Mouse (Mus musculus) left cerebral cortex, postnatal 25 days (tissue): ENCODE measurements around the gene Ccdc141. TPM values are rescaled to one million over a fixed set of nuclear protein-coding genes. Genes with fewer than 3 reads are reported as not detected.

Source experiments
- DNase-seq, 2 experiments: peaks; one replicate each; pipeline ENCODE4 v3.0.0; 2022; ENCODE audit warnings: low spot score in 2 of 2, mixed read lengths in 1 of 2
- intact Hi-C: fragments of 180-260 bp; cut with DNase I; formaldehyde crosslinking; loops from one replicate; pipeline ENCODE4 v1.15.1; 2025
- total RNA-seq, 2 experiments: library from RNA; stranded (reverse); gene quantifications; 2 replicates each; pipeline ENCODE4 v1.2.3; 2021

The Ccdc141 gene
- 10 to 100 TPM; 17.2 to 24.5 TPM for total RNA-seq

DNA sequence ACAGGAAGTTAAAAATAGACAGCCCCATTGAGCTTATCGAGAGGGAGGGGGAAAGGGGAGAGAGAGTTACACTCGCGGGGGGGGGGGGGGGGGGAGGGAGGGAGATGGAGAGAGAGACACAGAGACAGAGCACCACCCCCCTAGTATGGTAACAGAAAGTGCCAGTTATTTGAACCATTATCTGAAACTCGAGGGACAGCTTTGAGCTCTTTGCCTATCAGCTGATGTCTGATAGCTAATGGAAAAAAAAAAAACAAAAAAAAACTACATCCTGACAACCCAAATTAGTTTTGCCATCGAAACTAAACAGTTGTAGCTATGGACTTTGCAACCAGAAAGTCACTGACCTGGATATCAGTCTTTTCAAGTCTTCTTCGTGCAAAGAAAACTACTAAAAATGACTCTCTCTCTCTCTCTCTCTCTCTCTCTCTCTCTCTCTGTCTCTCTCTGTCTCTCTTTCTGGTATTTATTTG lies at the start of gene Ccdc141:
Gene Ccdc141 (minus strand): TSS at position 4 of the 473 bp plus-strand sequence.
- intact Hi-C loops, result no loop called here
- DNase-seq, result no peak

DNA sequence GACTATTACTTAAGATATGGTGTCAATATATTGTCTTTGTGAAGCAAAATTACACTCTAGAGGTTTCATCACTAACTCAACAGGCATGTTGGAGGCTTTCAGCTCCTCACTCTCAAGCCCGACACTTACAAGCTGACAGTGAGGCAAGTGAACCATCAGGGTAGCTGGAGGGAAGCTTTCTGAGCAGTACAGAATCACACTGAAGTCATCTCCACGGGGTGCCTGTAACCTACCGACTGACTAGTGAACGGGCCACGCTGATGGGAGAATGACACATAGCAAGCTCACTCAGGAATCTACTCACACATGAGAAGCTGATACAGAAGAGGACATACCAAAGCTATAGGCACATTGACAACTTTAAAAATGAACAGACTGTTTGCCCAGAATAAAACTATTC lies 42.4 kb upstream of the Ccdc141 start:
- no peak for DNase-seq
- intact Hi-C loops, result no loop called here

DNA sequence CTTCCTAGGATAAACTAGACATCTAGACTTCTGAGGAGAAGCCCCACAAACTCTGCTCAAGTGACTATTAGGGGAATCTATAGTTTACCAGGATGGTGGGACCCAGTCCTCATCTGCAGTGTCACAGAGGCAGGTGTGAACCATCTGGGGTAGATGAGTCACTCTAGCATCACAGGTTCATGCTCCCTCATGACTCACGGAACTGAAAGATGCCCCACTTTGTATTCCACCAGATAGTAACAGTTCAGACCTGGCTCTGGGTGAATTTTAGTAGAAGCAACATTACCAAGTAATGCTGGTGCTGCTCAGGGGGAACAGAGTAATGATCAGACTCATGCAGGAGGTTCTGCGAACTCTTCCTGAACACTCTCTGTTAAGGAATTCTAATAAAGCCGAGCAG lies 36.5 kb upstream of the Ccdc141 start:
- intact Hi-C loops, result loop anchor here (10.0 kb wide), 2 partner anchors 142 to 232 kb away; no protein-coding TSS in a partner anchor
- no peak for DNase-seq

DNA sequence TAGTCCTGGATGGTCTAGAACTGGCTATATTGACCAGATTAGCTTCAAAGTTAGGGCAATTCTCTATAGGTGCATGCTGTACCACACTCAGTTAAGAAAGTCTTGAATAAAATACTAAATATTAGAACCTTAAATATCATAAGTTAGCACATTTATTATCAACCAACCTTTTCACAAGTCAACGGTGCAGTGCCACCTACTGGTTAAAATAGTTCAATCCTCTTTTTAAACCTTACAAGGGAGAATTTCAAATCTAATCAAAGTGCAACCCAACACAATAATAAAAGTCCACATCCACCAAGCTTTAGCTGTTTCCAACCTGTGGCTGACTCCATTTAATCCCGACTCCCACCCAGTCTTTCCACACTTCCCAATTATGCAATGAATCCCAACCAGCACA lies 33.5 kb upstream of the Ccdc141 start:
- DNase-seq, result no peak
- intact Hi-C loops, result loop anchor here (10.0 kb wide), 2 partner anchors 139 to 229 kb away; no protein-coding TSS in a partner anchor

DNA sequence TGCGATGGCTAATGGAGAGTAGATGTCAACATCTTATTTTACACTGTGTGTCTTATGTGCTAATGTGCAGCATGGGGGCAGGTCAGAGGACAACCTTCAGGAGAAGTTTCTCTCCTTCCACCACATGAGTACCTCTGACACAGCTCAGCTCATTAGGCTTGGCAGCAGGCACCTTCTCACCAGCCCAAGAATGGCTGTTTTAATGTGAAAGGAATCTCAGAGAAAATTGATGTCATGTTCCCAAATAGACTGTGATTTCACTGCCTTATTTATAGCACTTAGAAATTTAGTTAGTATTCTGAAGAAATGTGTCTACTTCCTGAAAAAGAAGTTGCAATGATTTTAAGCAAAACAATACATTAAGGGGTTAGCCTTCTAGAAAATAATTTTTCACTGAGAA lies 31.5 kb upstream of the Ccdc141 start:
- intact Hi-C loops, result loop anchor here (10.0 kb wide), 2 partner anchors 137 to 227 kb away; no protein-coding TSS in a partner anchor
- peak in 1 of 2 experiments; percentile 68 for DNase-seq

DNA sequence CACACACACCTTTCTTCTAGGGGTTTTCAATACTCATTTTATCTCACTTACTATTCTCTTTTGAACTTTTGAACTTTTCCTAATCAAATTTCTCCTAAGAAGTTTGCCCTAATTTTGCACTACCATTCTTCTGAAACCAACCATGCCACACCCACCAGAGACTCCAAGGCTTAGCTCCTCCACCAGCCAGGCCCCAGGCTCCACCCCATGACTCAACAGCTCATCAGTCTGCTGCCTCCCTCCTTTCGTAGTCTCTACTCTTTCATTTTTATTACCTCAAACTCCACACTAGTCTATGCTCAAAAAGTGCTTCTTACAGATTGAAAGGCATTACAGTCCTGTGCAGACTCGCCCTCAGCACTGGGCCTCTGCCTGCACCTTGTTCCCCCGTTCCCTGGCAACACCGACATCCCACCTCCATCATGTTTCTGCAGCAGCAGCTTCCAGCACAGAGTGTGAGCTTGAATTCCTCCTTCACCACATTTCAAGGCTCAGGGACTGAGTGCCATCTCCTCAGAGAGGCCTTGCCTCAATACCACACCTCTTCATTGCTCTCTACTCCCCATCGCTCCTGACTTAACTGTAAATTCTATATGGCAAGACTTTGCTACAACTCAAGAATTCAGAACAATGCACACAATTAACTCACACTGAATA lies 30.6 kb upstream of the Ccdc141 start:
- peak in 1 of 2 experiments; percentile 37 for DNase-seq
- intact Hi-C loops, result loop anchor here (10.0 kb wide), 2 partner anchors 136 to 226 kb away; no protein-coding TSS in a partner anchor

DNA sequence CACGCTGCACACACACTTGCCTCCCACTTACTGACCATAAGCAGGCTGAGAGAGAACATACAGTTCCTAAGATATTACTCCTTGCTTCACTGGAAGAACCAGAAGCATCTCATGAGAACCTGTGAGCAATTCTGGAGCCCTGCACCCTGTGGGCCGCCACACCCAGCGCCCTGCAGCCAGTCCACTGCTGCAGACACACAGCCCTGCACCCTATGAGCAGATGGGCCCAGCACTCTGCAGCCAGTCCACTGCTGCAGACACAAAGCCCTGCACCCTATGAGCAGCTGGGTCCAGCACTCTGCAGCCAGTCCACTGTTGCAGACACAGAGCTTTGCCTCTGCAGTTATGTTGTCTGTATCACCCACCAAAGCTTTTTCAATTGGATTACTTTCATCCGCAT lies 29.9 kb upstream of the Ccdc141 start:
- DNase-seq, result no peak
- intact Hi-C loops, result loop anchor here (10.0 kb wide), 2 partner anchors 136 to 226 kb away; no protein-coding TSS in a partner anchor

DNA sequence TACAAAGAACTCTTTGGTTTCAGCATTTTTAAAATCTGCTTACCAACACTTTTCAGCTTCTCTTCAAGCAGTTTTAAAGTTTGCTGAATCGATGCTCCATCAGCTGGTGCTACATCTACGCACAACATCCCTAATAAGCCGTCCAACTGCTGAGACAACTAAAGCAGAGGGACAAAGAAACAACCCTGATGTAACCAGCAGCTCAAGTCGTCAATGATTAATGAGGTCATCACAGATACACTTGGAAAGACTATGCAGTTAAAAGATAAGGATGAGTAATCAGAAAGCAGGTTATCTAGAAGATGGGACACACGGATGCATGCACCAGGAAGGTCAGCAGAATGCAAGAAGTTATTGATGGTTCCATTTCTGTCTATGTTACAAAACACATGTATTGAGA lies 27.8 kb upstream of the Ccdc141 start:
- intact Hi-C loops, result no loop called here

DNA sequence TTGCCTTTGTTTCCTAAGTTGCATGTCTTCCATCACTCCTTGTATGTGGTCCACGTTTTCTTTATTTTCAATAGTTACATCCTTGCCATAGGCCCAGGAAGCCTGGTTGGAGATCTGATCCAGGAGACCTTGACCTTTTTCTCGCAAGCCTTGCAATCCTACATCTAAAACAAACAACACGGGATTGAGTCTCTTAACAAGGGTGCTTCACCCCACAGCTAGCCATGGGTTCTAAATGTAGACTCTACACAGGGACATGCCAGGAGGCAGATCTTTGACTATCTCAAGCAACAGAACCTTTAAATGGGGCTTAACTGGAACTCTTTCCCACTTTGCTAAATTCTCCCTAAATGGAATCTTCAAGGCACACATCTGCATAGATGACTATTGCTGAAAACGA lies 26.4 kb upstream of the Ccdc141 start:
- no peak for DNase-seq
- intact Hi-C loops, result no loop called here

More for the DNA sequence above, 27.8 kb upstream of the Ccdc141 start:
- DNase-seq, result no peak

DNA sequence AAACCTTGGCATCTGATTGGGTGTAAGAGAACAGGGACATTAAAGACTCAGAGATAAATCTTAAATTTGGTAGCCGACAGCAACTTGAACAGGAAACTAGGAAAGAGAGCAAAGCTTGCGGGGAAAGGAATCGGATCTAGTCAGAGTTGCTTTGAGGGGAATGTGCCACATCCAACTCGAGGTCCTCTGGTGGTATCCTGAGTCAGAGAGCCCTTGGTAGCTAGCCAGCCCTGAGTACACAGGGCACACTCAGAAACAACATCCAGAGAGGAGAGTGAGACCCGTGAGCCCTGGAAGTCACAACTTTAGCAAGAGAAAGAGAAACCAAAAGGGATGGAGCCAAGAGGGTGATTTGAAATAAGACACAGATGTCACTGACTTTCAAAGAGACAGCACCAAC lies 24.6 kb upstream of the Ccdc141 start:
- intact Hi-C loops, result no loop called here

DNA sequence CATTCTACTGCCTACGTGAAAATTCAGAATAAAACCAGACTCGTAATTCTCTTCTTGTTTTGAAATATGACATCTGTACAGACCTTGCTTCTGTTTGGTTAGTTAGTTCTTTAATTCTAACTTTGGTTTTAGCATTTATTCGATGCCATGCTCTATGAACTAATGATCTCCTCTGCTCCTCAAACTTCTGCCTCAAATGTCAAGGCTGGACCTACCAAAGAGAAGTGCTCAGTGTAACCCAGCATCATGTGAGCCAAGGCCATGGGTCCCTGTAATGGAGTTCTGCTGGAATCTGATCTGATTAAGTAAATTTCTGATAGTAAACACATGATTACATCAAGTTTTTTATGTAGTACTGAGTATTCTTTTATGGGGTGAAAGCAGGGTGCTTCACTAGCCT lies 21.4 kb upstream of the Ccdc141 start:
- intact Hi-C loops, result no loop called here

More for the DNA sequence above, 24.6 kb upstream of the Ccdc141 start:
- no peak for DNase-seq

DNA sequence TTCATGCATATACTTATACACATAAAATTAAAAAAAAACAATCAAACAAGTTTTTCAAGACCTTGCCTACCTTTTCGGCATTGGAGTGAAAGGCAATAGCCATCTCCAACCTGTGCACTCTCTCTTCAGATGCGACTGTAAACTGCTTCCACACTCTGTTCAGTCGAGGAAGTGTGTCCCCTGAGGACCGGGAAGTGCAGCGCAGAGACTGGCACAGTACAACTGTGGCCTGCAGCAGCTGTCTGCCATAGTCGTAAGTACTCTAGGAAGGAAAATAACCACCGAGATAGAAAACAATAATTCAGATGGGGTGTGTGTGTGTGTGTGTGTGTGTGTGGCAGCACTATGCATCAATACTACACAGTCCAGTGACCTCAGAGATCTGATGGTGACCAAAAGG lies 20.5 kb upstream of the Ccdc141 start:
- intact Hi-C loops, result no loop called here
- DNase-seq, result no peak

More for the DNA sequence above, 21.4 kb upstream of the Ccdc141 start:
- DNase-seq, result no peak

DNA sequence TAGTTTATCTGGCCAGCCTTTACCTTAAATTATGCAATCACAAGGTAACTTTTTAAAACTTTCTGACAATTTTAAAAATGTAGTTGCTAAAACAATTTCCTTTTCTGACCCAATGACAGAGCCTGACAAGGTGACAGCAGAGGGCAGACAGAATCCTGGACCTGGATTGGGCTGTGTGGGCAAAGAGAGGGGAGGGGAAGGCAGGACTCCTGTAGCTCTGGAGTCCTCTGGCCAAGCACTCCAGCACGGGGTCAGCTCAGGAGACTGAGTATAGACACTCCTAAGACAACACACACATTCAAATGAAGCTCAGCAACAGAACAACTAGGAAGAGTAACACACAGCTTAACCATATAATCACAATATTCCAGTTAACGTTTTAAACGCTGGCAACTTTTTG lies 19.9 kb upstream of the Ccdc141 start:
- intact Hi-C loops, result no loop called here
- DNase-seq, result no peak

DNA sequence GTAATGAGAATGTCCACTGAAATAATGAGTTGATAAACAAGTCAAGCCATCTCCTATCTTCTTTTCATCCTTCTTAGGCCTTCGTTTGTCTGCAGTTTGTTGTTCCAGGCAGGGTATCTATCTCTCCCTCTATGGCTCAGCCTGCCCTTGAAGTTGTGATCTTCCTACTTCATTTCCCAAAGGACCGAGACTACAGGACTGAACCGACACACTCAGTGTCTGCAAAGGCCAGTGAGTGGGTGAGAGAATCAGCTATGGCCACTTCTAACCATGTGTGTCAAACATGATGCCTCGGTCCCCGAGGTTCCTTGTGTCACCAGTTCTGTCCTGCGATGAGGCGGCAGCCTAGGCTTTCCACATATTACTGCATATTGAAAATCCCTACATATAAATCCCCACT lies 19.2 kb upstream of the Ccdc141 start:
- no peak for DNase-seq
- intact Hi-C loops, result no loop called here

DNA sequence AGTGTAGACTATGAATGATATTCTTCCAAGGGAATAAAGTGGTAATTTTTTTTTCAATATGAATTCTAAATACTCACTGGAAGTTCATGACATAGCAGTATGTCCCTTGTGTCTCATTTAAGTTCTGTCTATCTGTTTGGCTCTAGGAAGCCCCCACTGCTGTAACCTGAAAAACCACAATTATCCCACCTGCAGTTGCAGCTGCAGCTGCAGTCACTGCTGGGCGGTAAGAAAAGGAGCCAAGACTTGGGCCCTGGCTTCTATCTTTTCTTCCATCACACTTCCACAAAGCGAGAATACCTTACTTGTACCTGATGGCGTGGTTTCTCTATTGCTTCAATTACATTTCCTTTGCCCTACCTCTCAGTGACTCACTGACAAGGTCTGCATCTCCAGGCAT lies 17.1 kb upstream of the Ccdc141 start:
- no peak for DNase-seq
- intact Hi-C loops, result no loop called here

DNA sequence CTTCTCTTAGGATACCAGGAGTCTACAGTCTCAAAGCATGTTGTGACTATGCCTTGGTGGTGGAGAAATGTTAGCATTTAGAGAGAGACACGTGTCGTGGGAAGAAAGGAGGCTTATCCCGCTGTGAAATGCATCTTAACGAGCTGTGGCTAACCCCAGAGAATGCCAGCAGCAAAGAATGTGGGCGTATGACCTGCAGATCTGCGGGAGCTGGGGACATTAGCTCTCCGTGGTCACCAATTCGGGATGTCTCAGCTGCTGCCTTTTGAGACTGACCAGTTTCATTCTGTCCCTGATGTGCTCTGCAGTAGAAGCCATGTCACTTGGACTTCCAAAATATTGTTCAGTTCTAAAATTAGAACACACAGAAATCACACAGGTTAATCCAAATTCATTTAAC lies 16.5 kb upstream of the Ccdc141 start:
- intact Hi-C loops, result no loop called here

DNA sequence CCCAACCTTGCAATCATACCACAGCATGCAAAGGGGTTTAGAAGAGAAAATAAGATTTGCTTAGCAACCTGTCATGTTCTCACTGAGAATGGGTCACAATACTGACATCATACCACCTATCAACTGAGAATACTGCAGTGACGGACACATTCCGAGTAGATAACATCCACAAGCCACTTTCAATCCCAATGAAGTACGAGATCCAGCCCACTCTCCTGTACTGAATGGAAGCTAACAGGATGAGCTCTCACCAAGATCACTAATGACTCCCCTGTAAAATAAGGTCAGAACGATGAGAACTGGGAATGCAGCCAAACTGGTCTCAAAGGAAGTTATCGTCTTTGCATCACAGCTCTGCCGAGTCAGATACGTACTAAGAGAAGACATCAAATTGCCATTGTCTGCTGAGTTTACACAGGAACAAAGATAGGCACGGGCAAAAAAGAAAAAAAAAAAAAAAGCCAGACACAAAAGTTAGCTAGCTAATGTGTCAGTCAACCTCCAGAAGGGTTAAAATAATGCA lies 13.7 kb upstream of the Ccdc141 start:
- intact Hi-C loops, result no loop called here

More for the DNA sequence above, 16.5 kb upstream of the Ccdc141 start:
- DNase-seq, result no peak

DNA sequence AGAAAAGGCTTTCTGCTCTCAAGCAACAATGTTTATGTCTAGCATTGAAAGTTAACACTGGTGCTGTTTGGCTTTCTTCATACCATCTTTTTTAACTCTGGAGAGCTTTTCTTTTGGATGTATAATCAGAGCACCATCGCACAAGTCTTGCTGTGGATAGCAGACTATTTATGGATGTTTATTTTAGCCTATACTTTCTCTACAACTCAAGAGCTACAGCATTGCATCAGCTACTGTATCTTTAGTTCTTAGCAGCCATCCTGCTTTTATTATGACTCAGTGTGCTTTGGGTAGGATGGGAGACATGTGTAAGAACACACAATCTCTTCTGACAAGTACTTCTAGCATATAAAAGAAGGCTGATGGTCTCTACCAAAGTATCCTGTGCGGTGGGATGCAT lies 13.2 kb upstream of the Ccdc141 start:
- intact Hi-C loops, result no loop called here
- peak in 1 of 2 experiments; percentile 74 for DNase-seq

More for the DNA sequence above, 13.7 kb upstream of the Ccdc141 start:
- no peak for DNase-seq

DNA sequence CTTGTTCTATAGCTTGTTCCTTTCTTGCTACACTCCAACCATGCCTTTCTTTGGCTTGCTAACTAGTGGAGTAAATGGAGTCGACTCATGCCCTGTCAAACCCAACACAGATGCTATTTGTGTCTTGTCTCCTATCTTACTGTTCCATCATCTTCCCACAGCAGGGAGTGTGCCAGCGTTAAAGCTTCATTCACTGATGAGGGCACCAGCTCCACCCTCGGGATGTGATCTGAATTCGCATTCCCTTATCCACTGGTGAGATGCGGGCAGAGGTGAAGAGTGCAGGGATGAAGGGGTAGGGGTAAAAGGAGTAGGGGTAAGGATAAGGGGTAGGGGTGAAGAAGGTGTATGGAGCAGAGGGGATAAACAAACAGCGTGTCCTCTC lies 12.6 kb upstream of the Ccdc141 start:
- intact Hi-C loops, result no loop called here
- DNase-seq, result peak in 1 of 2 experiments; percentile 20

DNA sequence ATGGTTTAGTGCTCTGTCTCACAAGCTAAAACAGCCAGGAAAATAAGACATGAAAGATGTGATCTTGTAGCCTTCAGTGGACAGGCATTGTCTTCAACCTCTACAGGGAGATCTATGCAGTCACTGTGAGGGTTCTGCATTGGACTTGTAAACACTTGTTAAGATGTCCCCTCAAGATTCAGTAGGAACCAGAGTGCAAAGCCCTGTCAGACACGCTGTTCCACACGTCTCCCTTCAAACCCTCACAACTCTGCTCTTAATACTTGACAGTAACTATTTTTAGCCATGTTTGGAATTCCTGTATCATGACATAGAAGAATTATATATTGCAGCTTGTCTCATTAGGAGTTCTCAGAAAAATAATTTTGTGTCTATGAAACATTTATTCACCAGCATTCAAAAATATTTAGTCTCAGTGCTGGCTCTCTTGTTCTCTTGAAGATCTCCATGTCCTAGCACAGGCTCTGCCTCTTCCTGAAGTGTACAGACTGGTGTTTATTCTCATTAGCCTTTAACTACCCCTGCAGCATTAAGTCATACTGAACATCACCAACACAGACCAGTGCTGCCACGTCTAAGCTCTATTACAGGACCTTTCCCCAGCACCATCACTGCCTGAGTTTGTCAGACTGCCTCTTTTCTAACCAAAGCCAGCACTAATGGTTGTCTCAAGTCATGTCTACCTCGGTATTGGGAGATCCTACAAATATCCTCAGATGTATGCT lies 12.0 kb upstream of the Ccdc141 start:
- intact Hi-C loops, result no loop called here
- no peak for DNase-seq

DNA sequence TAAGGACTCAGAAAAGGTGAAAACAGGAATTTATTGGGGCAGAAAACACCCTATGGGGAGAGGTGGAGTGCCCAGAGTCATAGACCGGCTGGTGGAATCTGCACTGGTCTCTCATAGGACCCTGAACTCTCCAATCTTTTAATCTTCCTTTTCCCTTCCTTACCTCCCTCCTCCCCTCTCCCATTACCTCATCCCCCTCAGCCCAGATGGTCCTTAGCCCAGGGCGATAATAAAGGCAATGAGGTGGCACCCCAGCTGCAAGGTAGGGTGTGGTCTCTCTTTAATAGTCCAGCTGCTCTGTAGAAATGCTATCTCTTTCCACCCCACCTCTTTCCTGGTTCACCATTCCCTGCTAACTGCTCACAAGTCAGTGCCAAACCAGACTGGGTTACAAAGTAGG lies 7.0 kb upstream of the Ccdc141 start:
- DNase-seq, result no peak
- intact Hi-C loops, result no loop called here
